Mouse (Mus musculus) MEL (cell line): ENCODE data around the gene Tssk2. TPM values are rescaled to one million over a fixed set of nuclear protein-coding genes. Genes with fewer than 3 reads are reported as not detected.

Experiments
- DNase-seq: peaks from one replicate; pipeline ENCODE4 v3.0.0; 2011; ENCODE audit warnings: low read depth, low spot score
- H3K27ac ChIP-seq: 2 replicates; pipeline ENCODE4 v1.5.1; 2012; ENCODE audit warnings: low read depth, mild to moderate bottlenecking, control low read depth, low read length, moderate library complexity; ENCODE audit not compliant: control insufficient read depth
- H3K27me3 ChIP-seq, 2 experiments: fragments of 150-350 bp in 1 of 2; sonication (generic) in 1 of 2; 2 replicates each; pipeline ENCODE4 v1.6.1; 2012; ENCODE audit warnings: low read length in 2 of 2, mild to moderate bottlenecking in 2 of 2, improper control_type of control experiment in 1 of 2, moderate library complexity in 1 of 2; ENCODE audit not compliant: insufficient read depth in 2 of 2, control insufficient read depth in 1 of 2
- H3K36me3 ChIP-seq, 2 experiments: 2 replicates each; pipeline ENCODE4 v1.6.1; 2012 to 2014; ENCODE audit warnings: low read length in 2 of 2, improper control_type of control experiment in 1 of 2, inconsistent platforms in 1 of 2, mild to moderate bottlenecking in 1 of 2; ENCODE audit not compliant: insufficient read depth in 2 of 2, control insufficient read depth in 1 of 2
- H3K4me1 ChIP-seq, 2 experiments: fragments of 150-350 bp in 1 of 2; sonication (generic) in 1 of 2; 2 replicates each; pipeline ENCODE4 v1.6.1; 2012; ENCODE audit warnings: low read length in 2 of 2, improper control_type of control experiment in 1 of 2, mild to moderate bottlenecking in 1 of 2; ENCODE audit not compliant: insufficient read depth in 2 of 2, control insufficient read depth in 1 of 2
- H3K4me3 ChIP-seq, 2 experiments: fragments of 150-350 bp in 1 of 2; sonication (generic) in 1 of 2; 2 replicates each; pipeline ENCODE4 v1.5.1; 2012; ENCODE audit warnings: low read depth in 2 of 2, low read length in 2 of 2, mild to moderate bottlenecking in 2 of 2, moderate library complexity in 2 of 2, control low read depth in 1 of 2, improper control_type of control experiment in 1 of 2; ENCODE audit not compliant: control insufficient read depth in 1 of 2, insufficient read depth in 1 of 2
- H3K79me2 ChIP-seq: 2 replicates; pipeline ENCODE4 v1.6.1; 2012; ENCODE audit warnings: mild to moderate bottlenecking, low read length, moderate library complexity; ENCODE audit not compliant: control insufficient read depth, poor library complexity, insufficient read depth
- H3K9ac ChIP-seq: 2 replicates; pipeline ENCODE4 v1.6.1; 2012; ENCODE audit warnings: low read depth, mild to moderate bottlenecking, control low read depth, low read length, moderate library complexity; ENCODE audit not compliant: control insufficient read depth, poor library complexity, severe bottlenecking
- H3K9me3 ChIP-seq: fragments of 150-350 bp; sonication (generic); replicated peaks from 2 replicates; pipeline ENCODE4 v1.6.1; 2012; ENCODE audit warnings: mild to moderate bottlenecking, low read length, improper control_type of control experiment, moderate library complexity; ENCODE audit not compliant: insufficient read depth
- BHLHE40 ChIP-seq: IDR thresholded peaks from 2 replicates; pipeline ENCODE4 v1.6.1; 2012; ENCODE audit warnings: low read depth, mild to moderate bottlenecking, inconsistent platforms, low read length, improper control_type of control experiment, borderline replicate concordance
- CHD2 ChIP-seq: IDR thresholded peaks from 2 replicates; pipeline ENCODE4 v1.6.1; 2011; ENCODE audit warnings: low read length, improper control_type of control experiment
- CTCF ChIP-seq, 3 experiments: IDR thresholded peaks in 2 of 3; conservative IDR thresholded peaks in 1 of 3; 2 replicates each; pipeline ENCODE4 v1.5.1; 2011 to 2012; ENCODE audit warnings: low read length in 3 of 3, low read depth in 2 of 3, mild to moderate bottlenecking in 2 of 3, improper control_type of control experiment in 1 of 3, inconsistent platforms in 1 of 3, mixed read lengths in 1 of 3, moderate library complexity in 1 of 3; ENCODE audit not compliant: control insufficient read depth in 1 of 3, insufficient read depth in 1 of 3, poor library complexity in 1 of 3, severe bottlenecking in 1 of 3
- ELF1 ChIP-seq: IDR thresholded peaks from 2 replicates; pipeline ENCODE4 v1.6.1; 2014; ENCODE audit warnings: low read depth, mild to moderate bottlenecking, inconsistent platforms, low read length, improper control_type of control experiment, moderate library complexity
- EP300 ChIP-seq, 2 experiments: IDR thresholded peaks; 2 replicates each; pipeline ENCODE4 v1.6.1; 2011; ENCODE audit warnings: improper control_type of control experiment in 2 of 2, low read length in 2 of 2, low read depth in 1 of 2, mild to moderate bottlenecking in 1 of 2
- ETS1 ChIP-seq: IDR thresholded peaks from 2 replicates; pipeline ENCODE4 v1.6.1; 2012; ENCODE audit warnings: low read depth, mild to moderate bottlenecking, inconsistent platforms, low read length, improper control_type of control experiment, moderate library complexity
- GATA1 ChIP-seq: IDR thresholded peaks from 2 replicates; pipeline ENCODE4 v1.6.1; 2011; ENCODE audit warnings: low read depth, low read length, improper control_type of control experiment
- JUND ChIP-seq: IDR thresholded peaks from 2 replicates; pipeline ENCODE4 v1.6.1; 2011; ENCODE audit warnings: low read depth, mild to moderate bottlenecking, improper control_type of control experiment, low read length
- KAT2A ChIP-seq: conservative IDR thresholded peaks from 2 replicates; pipeline ENCODE4 v1.6.1; 2012; ENCODE audit warnings: low read depth, low read length, improper control_type of control experiment, inconsistent platforms
- MAFK ChIP-seq: IDR thresholded peaks from 2 replicates; pipeline ENCODE4 v1.6.1; 2011; ENCODE audit warnings: low read depth, mild to moderate bottlenecking, low read length, improper control_type of control experiment, borderline replicate concordance
- MAX ChIP-seq: IDR thresholded peaks from 2 replicates; pipeline ENCODE4 v1.6.1; 2011; ENCODE audit warnings: low read length, improper control_type of control experiment
- MAZ ChIP-seq: IDR thresholded peaks from 2 replicates; pipeline ENCODE4 v1.6.1; 2012; ENCODE audit warnings: low read depth, mild to moderate bottlenecking, inconsistent platforms, low read length, improper control_type of control experiment
- MEF2A ChIP-seq: IDR thresholded peaks from 2 replicates; pipeline ENCODE4 v1.6.1; 2014; ENCODE audit warnings: low read depth, mild to moderate bottlenecking, inconsistent platforms, low read length, improper control_type of control experiment; ENCODE audit not compliant: poor library complexity, insufficient replicate concordance, severe bottlenecking; ENCODE audit errors: extremely low read depth
- MXI1 ChIP-seq: IDR thresholded peaks from 2 replicates; pipeline ENCODE4 v1.6.1; 2011; ENCODE audit warnings: mild to moderate bottlenecking, low read depth, low read length, improper control_type of control experiment
- MYB ChIP-seq: IDR thresholded peaks from 2 replicates; pipeline ENCODE4 v1.6.1; 2011; ENCODE audit warnings: mild to moderate bottlenecking, low read depth, low read length, improper control_type of control experiment
- MYC ChIP-seq: IDR thresholded peaks from 2 replicates; pipeline ENCODE4 v1.6.1; 2011; ENCODE audit warnings: low read depth, mild to moderate bottlenecking, low read length, improper control_type of control experiment, moderate library complexity
- NELFE ChIP-seq: IDR thresholded peaks from 2 replicates; pipeline ENCODE4 v1.6.1; 2011; ENCODE audit warnings: low read depth, low read length, improper control_type of control experiment
- POLR2A ChIP-seq, 2 experiments: IDR thresholded peaks; 2 replicates each; pipeline ENCODE4 v1.6.1; 2011 to 2012; ENCODE audit warnings: low read length in 2 of 2, mild to moderate bottlenecking in 2 of 2, control low read depth in 1 of 2, improper control_type of control experiment in 1 of 2, low read depth in 1 of 2, moderate library complexity in 1 of 2; ENCODE audit not compliant: control insufficient read depth in 1 of 2, insufficient read depth in 1 of 2, poor library complexity in 1 of 2
- POLR2AphosphoS2 ChIP-seq: IDR thresholded peaks from 2 replicates; pipeline ENCODE4 v1.6.1; 2011; ENCODE audit warnings: low read length, improper control_type of control experiment
- POLR2AphosphoS5 ChIP-seq: IDR thresholded peaks from 2 replicates; pipeline ENCODE4 v1.6.1; 2012; ENCODE audit warnings: low read depth, borderline replicate concordance, mild to moderate bottlenecking, inconsistent platforms, low read length, moderate library complexity, mixed read lengths
- RAD21 ChIP-seq: IDR thresholded peaks from 2 replicates; pipeline ENCODE4 v1.6.1; 2011; ENCODE audit warnings: mild to moderate bottlenecking, low read depth, low read length, improper control_type of control experiment
- RCOR1 ChIP-seq: IDR thresholded peaks from 2 replicates; pipeline ENCODE4 v1.6.1; 2012; ENCODE audit warnings: low read depth, mild to moderate bottlenecking, inconsistent platforms, low read length, improper control_type of control experiment
- SIN3A ChIP-seq: IDR thresholded peaks from 2 replicates; pipeline ENCODE4 v1.6.1; 2012; ENCODE audit warnings: low read length, improper control_type of control experiment, inconsistent platforms
- SMC3 ChIP-seq: IDR thresholded peaks from 2 replicates; pipeline ENCODE4 v1.6.1; 2011; ENCODE audit warnings: low read depth, low read length, improper control_type of control experiment
- TAL1 ChIP-seq: IDR thresholded peaks from 2 replicates; pipeline ENCODE4 v1.6.1; 2012; ENCODE audit warnings: mild to moderate bottlenecking, inconsistent platforms, low read length, moderate library complexity, mixed read lengths
- TBP ChIP-seq: IDR thresholded peaks from 2 replicates; pipeline ENCODE4 v1.8.0; 2011; ENCODE audit warnings: low read depth, low read length, improper control_type of control experiment
- TCF12 ChIP-seq: IDR thresholded peaks from 2 replicates; pipeline ENCODE4 v1.6.1; 2014; ENCODE audit warnings: low read depth, mild to moderate bottlenecking, inconsistent platforms, low read length, improper control_type of control experiment, moderate library complexity
- UBTF ChIP-seq: IDR thresholded peaks from 2 replicates; pipeline ENCODE4 v1.6.1; 2012; ENCODE audit warnings: low read depth, mild to moderate bottlenecking, inconsistent platforms, low read length, improper control_type of control experiment, moderate library complexity, borderline replicate concordance; ENCODE audit not compliant: insufficient read depth
- USF1 ChIP-seq: IDR thresholded peaks from 2 replicates; pipeline ENCODE4 v1.6.1; 2014; ENCODE audit warnings: low read depth, mild to moderate bottlenecking, inconsistent platforms, low read length, improper control_type of control experiment, moderate library complexity
- USF2 ChIP-seq, 2 experiments: IDR thresholded peaks; 2 replicates each; pipeline ENCODE4 v1.6.1; 2011 to 2012; ENCODE audit warnings: improper control_type of control experiment in 2 of 2, low read length in 2 of 2, borderline replicate concordance in 1 of 2, inconsistent platforms in 1 of 2, low read depth in 1 of 2, mild to moderate bottlenecking in 1 of 2; ENCODE audit not compliant: insufficient read depth in 1 of 2
- ZC3H11A ChIP-seq: IDR thresholded peaks from 2 replicates; pipeline ENCODE4 v1.6.1; 2012; ENCODE audit warnings: low read depth, mild to moderate bottlenecking, inconsistent platforms, low read length, improper control_type of control experiment
- ZKSCAN1 ChIP-seq: IDR thresholded peaks from 2 replicates; pipeline ENCODE4 v1.6.1; 2012; ENCODE audit warnings: low read depth, mild to moderate bottlenecking, inconsistent platforms, low read length, improper control_type of control experiment, moderate library complexity
- ZMIZ1 ChIP-seq: IDR thresholded peaks from 2 replicates; pipeline ENCODE4 v1.6.1; 2012; ENCODE audit warnings: low read depth, mild to moderate bottlenecking, inconsistent platforms, low read length, improper control_type of control experiment, moderate library complexity
- ZNF384 ChIP-seq: IDR thresholded peaks from 2 replicates; pipeline ENCODE4 v1.6.1; 2012; ENCODE audit warnings: low read depth, mild to moderate bottlenecking, inconsistent platforms, low read length, improper control_type of control experiment
- polyA plus RNA-seq, 2 experiments: library from polyadenylated mRNA; stranded (reverse) in 1 of 2; unstranded in 1 of 2; fragments of >175 nt in 1 of 2; fragments of >200 nt in 1 of 2; gene quantifications; 2 replicates each; pipeline versions ENCODE4 v1.2.1 to v1.2.4; 2012; ENCODE audit warnings: low replicate concordance in 2 of 2, low read depth in 1 of 2; ENCODE audit not compliant: insufficient read length in 2 of 2, insufficient read depth in 1 of 2, missing spikeins in 1 of 2
- total RNA-seq: library from RNA; depleted of rRNA; stranded (reverse); fragments of 300-350 nt; gene quantifications from 2 replicates; pipeline ENCODE4 v1.2.3, GENCODE M21; 2012

The Tssk2 gene
- total and polyA plus RNA-seq, 3 experiments = 0.24 TPM; not detected in 2

- no peak for TF ChIP-seq USF2 (IDR thresholded peaks at IDR 0.05; ENCODE audit: borderline replicate concordance in 1 of 2, insufficient read depth in 1 of 2, low read depth in 1 of 2, low read length in 2 of 2)
- TF ChIP-seq ZNF384 = no peak
- TF ChIP-seq, all 39 proteins: peak for 17
Measured at GRCm38 (mm10) chr16:17928087-17928580, 29.7 kb downstream of the Tssk2 start, which contains the start of gene Slc25a1 (continued).

GRCm38 (mm10) chr16:17928627-17929104, 30.2 kb downstream of the Tssk2 start:
- Histone ChIP-seq H3K27me3 (no peaks in the 10 kb centered on the region), H3K4me1 (peaks cover 9 to 25% of the 10 kb centered on the region in 2 experiments), H3K9ac (peak overlapping the region; percentile 86), H3K4me3 (peak overlapping the region; percentile 58 to 80), H3K27ac (peak overlapping the region; percentile 96), H3K36me3 (peaks cover 0 to 14% of the 10 kb centered on the region in 2 experiments; a peak in 2 of 4 replicates), H3K79me2 (peaks cover 9% of the 10 kb centered on the region), H3K9me3 (no peaks in the 10 kb centered on the region)
- peak; percentile 95 for DNase-seq
- TF ChIP-seq TAL1 = peak; percentile 74
- no peak for TF ChIP-seq MYB
- no peak for TF ChIP-seq RCOR1
- TF ChIP-seq BHLHE40 = no peak
- peak; percentile 69; the same call in 1 of the 2 replicates for TF ChIP-seq TBP
- TF ChIP-seq USF2 (IDR thresholded peaks at IDR 0.05; ENCODE audit: borderline replicate concordance in 1 of 2, insufficient read depth in 1 of 2, low read depth in 1 of 2, low read length in 2 of 2) = no peak
- TF ChIP-seq POLR2A (IDR thresholded peaks at IDR 0.05; ENCODE audit: control insufficient read depth in 1 of 2, insufficient read depth in 1 of 2, low read depth in 1 of 2, low read length in 2 of 2, poor library complexity in 1 of 2) = peak in 1 of 2 experiments; percentile 52; a peak in 1 of 4 replicates
- TF ChIP-seq ZKSCAN1 = no peak
- TF ChIP-seq TCF12 = peak; percentile 14; the same call in 1 of the 2 replicates
- no peak for TF ChIP-seq ZNF384
- TF ChIP-seq MYC = peak; percentile 17; the same call in 1 of the 2 replicates
- TF ChIP-seq SMC3 = peak; percentile 69
- TF ChIP-seq NELFE = no peak
- TF ChIP-seq ZMIZ1 = no peak
- peak; percentile 26; the same call in 1 of the 2 replicates for TF ChIP-seq ZC3H11A
- TF ChIP-seq MAX = no peak
- no peak for TF ChIP-seq MEF2A
- no peak for TF ChIP-seq MAFK
- TF ChIP-seq ETS1 = peak; percentile 37; the same call in 1 of the 2 replicates
- no peak for TF ChIP-seq USF1
- TF ChIP-seq EP300 (IDR thresholded peaks at IDR 0.05; ENCODE audit: low read depth in 1 of 2, low read length in 2 of 2) = peak; percentile 9 to 24; a peak in 1 of 4 replicates
- no peak for TF ChIP-seq KAT2A
- no peak for TF ChIP-seq MXI1
- peak; percentile 36 to 94 (median 70) for TF ChIP-seq CTCF (IDR thresholded peaks at IDR 0.05 in 2 of 3, conservative IDR thresholded peaks at IDR 0.05 in 1 of 3; ENCODE audit: control insufficient read depth in 1 of 3, insufficient read depth in 1 of 3, low read depth in 2 of 3, low read length in 3 of 3, poor library complexity in 1 of 3, severe bottlenecking in 1 of 3)
- no peak for TF ChIP-seq JUND
- no peak for TF ChIP-seq POLR2AphosphoS2
- no peak for TF ChIP-seq UBTF
- no peak for TF ChIP-seq POLR2AphosphoS5
- TF ChIP-seq GATA1 = 0 out of 2 replicates have a peak, but pooled peaks have one; percentile 29
- no peak for TF ChIP-seq ELF1
- TF ChIP-seq RAD21 = peak; percentile 58
- no peak for TF ChIP-seq MAZ
- TF ChIP-seq SIN3A = peak; percentile 71; the same call in 1 of the 2 replicates
- no peak for TF ChIP-seq CHD2
